Mouse (Mus musculus) stomach, embryonic 15.5 days (tissue): ENCODE results near the gene Itgb1. TPM values are rescaled to one million over a fixed set of nuclear protein-coding genes. Genes with fewer than 3 reads are reported as not detected.

Experiments used
- polyA plus RNA-seq: library from polyadenylated mRNA; unstranded; fragments of >200 nt; fragmentation: Nextera tagmentation; extraction: Ambion mirVana; gene quantifications from 2 replicates; pipeline ENCODE4 v1.2.1, GENCODE M21; 2015

The Itgb1 gene
- polyA plus RNA-seq, 1 experiment from 2014 or later = 304 TPM

Other genes with a start within 250 kb of the Itgb1 start
- not detected in 2 replicates for gene Gm3952, start 113.0 kb downstream of the Itgb1 start, polyA plus RNA-seq